Mouse (Mus musculus): ENCODE data around the gene Nlgn2. TPM values are rescaled to one million over a fixed set of nuclear protein-coding genes. Genes with fewer than 3 reads are reported as not detected.

Nlgn2 gene
- polyA plus RNA-seq, 1 experiment from 2014 or later: 4.4 TPM

- peak; percentile 57 for ATAC-seq (ENCODE audit: low read depth)
- no peak overlapping the region for H3K9ac ChIP-seq (ENCODE audit: low read length)
- no peaks in the 10 kb centered on the region for H3K27me3 ChIP-seq (ENCODE audit: control insufficient read depth, insufficient read depth, low read depth, low read length)
- H3K4me3 ChIP-seq (ENCODE audit: low read length): no peak overlapping the region
- H3K36me3 ChIP-seq (ENCODE audit: control insufficient read depth, insufficient read depth, low read length): 0 out of 2 replicates have a peak, but pooled peaks cover 4% of the 10 kb centered on the region
- no peak overlapping the region for H3K27ac ChIP-seq (ENCODE audit: low read length)
- 42% methylated on average over 7 of the region's 7 CpGs for WGBS
- no peak overlapping the region for H3K4me2 ChIP-seq (ENCODE audit: low read depth, low read length)
- no peaks in the 10 kb centered on the region for H3K9me3 ChIP-seq (ENCODE audit: control insufficient read depth, low read length)
- H3K4me1 ChIP-seq (replicated peaks; ENCODE audit: control insufficient read depth, insufficient read depth, low read length): peaks cover 6% of the 10 kb centered on the region
Observed at GRCm38 (mm10) chr11:69778985-69779384, 58.6 kb downstream of the Nlgn2 start.

GRCm38 (mm10) chr11:69778258-69778982, 59.2 kb downstream of the Nlgn2 start:
- peak; percentile 35 for ATAC-seq (ENCODE audit: low read depth)
- H3K27ac ChIP-seq (ENCODE audit: low read length): no peak overlapping the region
- H3K27me3 ChIP-seq (ENCODE audit: control insufficient read depth, insufficient read depth, low read depth, low read length): no peaks in the 10 kb centered on the region

GRCm38 (mm10) chr11:69777504-69778257, 59.9 kb downstream of the Nlgn2 start:
- Histone ChIP-seq H3K9ac (ENCODE audit: low read length) (no peak overlapping the region), H3K4me1 (replicated peaks; ENCODE audit: control insufficient read depth, insufficient read depth, low read length) (peaks cover 6% of the 10 kb centered on the region), H3K9me3 (ENCODE audit: control insufficient read depth, low read length) (no peaks in the 10 kb centered on the region), H3K27ac (ENCODE audit: low read length) (no peak overlapping the region), H3K27me3 (ENCODE audit: control insufficient read depth, insufficient read depth, low read depth, low read length) (no peaks in the 10 kb centered on the region), H3K4me3 (ENCODE audit: low read length) (no peak overlapping the region), H3K4me2 (ENCODE audit: low read depth, low read length) (no peak overlapping the region), H3K36me3 (ENCODE audit: control insufficient read depth, insufficient read depth, low read length) (0 out of 2 replicates have a peak, but pooled peaks cover 4% of the 10 kb centered on the region)
- 0 out of 2 replicates have a peak, but pooled peaks have one; percentile 23 for ATAC-seq (ENCODE audit: low read depth)
- 59% methylated on average over 26 of the region's 26 CpGs for WGBS

More at GRCm38 (mm10) chr11:69778258-69778982, 59.2 kb downstream of the Nlgn2 start:
- H3K9ac ChIP-seq (ENCODE audit: low read length): no peak overlapping the region
- H3K36me3 ChIP-seq (ENCODE audit: control insufficient read depth, insufficient read depth, low read length): 0 out of 2 replicates have a peak, but pooled peaks cover 4% of the 10 kb centered on the region
- peaks cover 6% of the 10 kb centered on the region for H3K4me1 ChIP-seq (replicated peaks; ENCODE audit: control insufficient read depth, insufficient read depth, low read length)
- no peaks in the 10 kb centered on the region for H3K9me3 ChIP-seq (ENCODE audit: control insufficient read depth, low read length)
- no peak overlapping the region for H3K4me3 ChIP-seq (ENCODE audit: low read length)
- WGBS: 65% methylated on average over 23 of the region's 23 CpGs
- no peak overlapping the region for H3K4me2 ChIP-seq (ENCODE audit: low read depth, low read length)

GRCm38 (mm10) chr11:69776488-69776887, 61.1 kb downstream of the Nlgn2 start:
- Histone ChIP-seq H3K9me3 (ENCODE audit: control insufficient read depth, low read length) (no peaks in the 10 kb centered on the region), H3K27ac (ENCODE audit: low read length) (no peak overlapping the region), H3K36me3 (ENCODE audit: control insufficient read depth, insufficient read depth, low read length) (0 out of 2 replicates have a peak, but pooled peaks cover 4% of the 10 kb centered on the region), H3K27me3 (ENCODE audit: control insufficient read depth, insufficient read depth, low read depth, low read length) (no peaks in the 10 kb centered on the region), H3K4me3 (ENCODE audit: low read length) (no peak overlapping the region), H3K4me1 (replicated peaks; ENCODE audit: control insufficient read depth, insufficient read depth, low read length) (peaks cover 6% of the 10 kb centered on the region), H3K9ac (ENCODE audit: low read length) (no peak overlapping the region), H3K4me2 (ENCODE audit: low read depth, low read length) (no peak overlapping the region)
- no peak for ATAC-seq (ENCODE audit: low read depth)
- WGBS: 79% methylated on average over 20 of the region's 20 CpGs

GRCm38 (mm10) chr11:69775716-69776115, 61.9 kb downstream of the Nlgn2 start:
- Histone ChIP-seq H3K9ac (ENCODE audit: low read length) (no peak overlapping the region), H3K4me1 (replicated peaks; ENCODE audit: control insufficient read depth, insufficient read depth, low read length) (peaks cover 6% of the 10 kb centered on the region), H3K27me3 (ENCODE audit: control insufficient read depth, insufficient read depth, low read depth, low read length) (no peaks in the 10 kb centered on the region), H3K4me3 (ENCODE audit: low read length) (no peak overlapping the region), H3K36me3 (ENCODE audit: control insufficient read depth, insufficient read depth, low read length) (0 out of 2 replicates have a peak, but pooled peaks cover 4% of the 10 kb centered on the region), H3K9me3 (ENCODE audit: control insufficient read depth, low read length) (no peaks in the 10 kb centered on the region), H3K27ac (ENCODE audit: low read length) (no peak overlapping the region), H3K4me2 (ENCODE audit: low read depth, low read length) (no peak overlapping the region)
- ATAC-seq (ENCODE audit: low read depth): no peak
- WGBS: 51% methylated on average over 10 of the region's 10 CpGs

GRCm38 (mm10) chr11:69774961-69775360, 62.6 kb downstream of the Nlgn2 start:
- Histone ChIP-seq H3K9ac (ENCODE audit: low read length) (no peak overlapping the region), H3K4me3 (ENCODE audit: low read length) (no peak overlapping the region), H3K4me2 (ENCODE audit: low read depth, low read length) (no peak overlapping the region), H3K27me3 (ENCODE audit: control insufficient read depth, insufficient read depth, low read depth, low read length) (no peaks in the 10 kb centered on the region), H3K36me3 (ENCODE audit: control insufficient read depth, insufficient read depth, low read length) (0 out of 2 replicates have a peak, but pooled peaks cover 4% of the 10 kb centered on the region), H3K27ac (ENCODE audit: low read length) (no peak overlapping the region), H3K9me3 (ENCODE audit: control insufficient read depth, low read length) (no peaks in the 10 kb centered on the region), H3K4me1 (replicated peaks; ENCODE audit: control insufficient read depth, insufficient read depth, low read length) (peaks cover 6% of the 10 kb centered on the region)
- ATAC-seq (ENCODE audit: low read depth): no peak
- WGBS: 66% methylated on average over 5 of the region's 5 CpGs

Small RNA genes lying within 50 kb of the gene (microRNA-seq; reads per million reads assigned to microRNA genes)
- not detected for gene Mir6924

Other genes starting within 250 kb of the Nlgn2 start
- 10.5 and 12.7 TPM in 2 replicates for gene Atp1b2, start 231.8 kb downstream of the Nlgn2 start, polyA plus RNA-seq (2015; fragmentation: Nextera tagmentation; extraction: Ambion mirVana)
- 0.15 TPM in 1 of 2 replicates, not detected in the other for gene Shbg, start 219.9 kb downstream of the Nlgn2 start, polyA plus RNA-seq (2015; fragmentation: Nextera tagmentation; extraction: Ambion mirVana)
- gene Sat2, start 215.8 kb downstream of the Nlgn2 start, polyA plus RNA-seq (2015; fragmentation: Nextera tagmentation; extraction: Ambion mirVana): 15.2 and 19.2 TPM in 2 replicates
- gene Fxr2, start 204.8 kb downstream of the Nlgn2 start, polyA plus RNA-seq (2015; fragmentation: Nextera tagmentation; extraction: Ambion mirVana): 22.2 and 22.6 TPM in 2 replicates
- 0.54 TPM in 1 of 2 replicates, not detected in the other for gene Sox15, start 182.5 kb downstream of the Nlgn2 start, polyA plus RNA-seq (2015; fragmentation: Nextera tagmentation; extraction: Ambion mirVana)
- 65.5 and 71.0 TPM in 2 replicates for gene Mpdu1, start 175.1 kb downstream of the Nlgn2 start, polyA plus RNA-seq (2015; fragmentation: Nextera tagmentation; extraction: Ambion mirVana)
- 19.2 and 19.4 TPM in 2 replicates for gene Cd68, start 171.6 kb downstream of the Nlgn2 start, polyA plus RNA-seq (2015; fragmentation: Nextera tagmentation; extraction: Ambion mirVana)
- 539 and 624 TPM in 2 replicates for gene Eif4a1, start 165.4 kb downstream of the Nlgn2 start, polyA plus RNA-seq (2015; fragmentation: Nextera tagmentation; extraction: Ambion mirVana)
- 69.3 and 70.6 TPM in 2 replicates for gene Senp3, start 155.7 kb downstream of the Nlgn2 start, polyA plus RNA-seq (2015; fragmentation: Nextera tagmentation; extraction: Ambion mirVana)
- 0.89 and 1.2 TPM in 2 replicates for gene Tnfsf13, start 152.0 kb downstream of the Nlgn2 start, polyA plus RNA-seq (2015; fragmentation: Nextera tagmentation; extraction: Ambion mirVana)
- 10.6 and 12.8 TPM in 2 replicates for gene Tnfsf12, start 141.9 kb downstream of the Nlgn2 start, polyA plus RNA-seq (2015; fragmentation: Nextera tagmentation; extraction: Ambion mirVana)
- gene Tnfsfm13, start 141.7 kb downstream of the Nlgn2 start, polyA plus RNA-seq (2015; fragmentation: Nextera tagmentation; extraction: Ambion mirVana): 5.0 and 5.4 TPM in 2 replicates
- 24.1 and 25.3 TPM in 2 replicates for gene Polr2a, start 79.1 kb downstream of the Nlgn2 start, polyA plus RNA-seq (2015; fragmentation: Nextera tagmentation; extraction: Ambion mirVana)
- 0.36 and 0.64 TPM in 2 replicates for gene Slc35g3, start 75.8 kb downstream of the Nlgn2 start, polyA plus RNA-seq (2015; fragmentation: Nextera tagmentation; extraction: Ambion mirVana)
- 3.5 and 4.9 TPM in 2 replicates for gene Zbtb4, start 71.9 kb downstream of the Nlgn2 start, polyA plus RNA-seq (2015; fragmentation: Nextera tagmentation; extraction: Ambion mirVana)
- 18.6 and 20.7 TPM in 2 replicates for gene Chrnb1, start 41.8 kb downstream of the Nlgn2 start, polyA plus RNA-seq (2015; fragmentation: Nextera tagmentation; extraction: Ambion mirVana)
- gene Fgf11, start 35.9 kb downstream of the Nlgn2 start, polyA plus RNA-seq (2015; fragmentation: Nextera tagmentation; extraction: Ambion mirVana): 1.0 and 1.7 TPM in 2 replicates
- 6.5 and 8.6 TPM in 2 replicates for gene Tmem102, start 32.2 kb downstream of the Nlgn2 start, polyA plus RNA-seq (2015; fragmentation: Nextera tagmentation; extraction: Ambion mirVana)
- gene Gm39566, start 22.5 kb downstream of the Nlgn2 start, polyA plus RNA-seq (2015; fragmentation: Nextera tagmentation; extraction: Ambion mirVana): not detected in 2 replicates
- gene Spem2, start 19.3 kb downstream of the Nlgn2 start, polyA plus RNA-seq (2015; fragmentation: Nextera tagmentation; extraction: Ambion mirVana): not detected in 2 replicates
- gene Spem1, start 15.6 kb downstream of the Nlgn2 start, polyA plus RNA-seq (2015; fragmentation: Nextera tagmentation; extraction: Ambion mirVana): not detected in 2 replicates
- gene Tmem256, start 730 bp upstream of the Nlgn2 start, polyA plus RNA-seq (2015; fragmentation: Nextera tagmentation; extraction: Ambion mirVana): 443 and 452 TPM in 2 replicates
- 115 and 137 TPM in 2 replicates for gene Plscr3, start 8.6 kb upstream of the Nlgn2 start, polyA plus RNA-seq (2015; fragmentation: Nextera tagmentation; extraction: Ambion mirVana)
- 10.8 and 11.8 TPM in 2 replicates for gene Tnk1, start 20.9 kb upstream of the Nlgn2 start, polyA plus RNA-seq (2015; fragmentation: Nextera tagmentation; extraction: Ambion mirVana)
- not detected in 2 replicates for gene Tmem95, start 40.2 kb upstream of the Nlgn2 start, polyA plus RNA-seq (2015; fragmentation: Nextera tagmentation; extraction: Ambion mirVana)
- gene Kctd11, start 43.6 kb upstream of the Nlgn2 start, polyA plus RNA-seq (2015; fragmentation: Nextera tagmentation; extraction: Ambion mirVana): 10.9 and 11.4 TPM in 2 replicates
- 2.1 and 3.8 TPM in 2 replicates for gene Acap1, start 57.8 kb upstream of the Nlgn2 start, polyA plus RNA-seq (2015; fragmentation: Nextera tagmentation; extraction: Ambion mirVana)
- gene 2810408A11Rik, start 63.2 kb upstream of the Nlgn2 start, polyA plus RNA-seq (2015; fragmentation: Nextera tagmentation; extraction: Ambion mirVana): 7.9 and 8.6 TPM in 2 replicates
- gene Neurl4, start 63.3 kb upstream of the Nlgn2 start, polyA plus RNA-seq (2015; fragmentation: Nextera tagmentation; extraction: Ambion mirVana): 5.7 and 6.4 TPM in 2 replicates
- 85.1 and 87.8 TPM in 2 replicates for gene Gps2, start 76.1 kb upstream of the Nlgn2 start, polyA plus RNA-seq (2015; fragmentation: Nextera tagmentation; extraction: Ambion mirVana)
- 1,390 and 1,410 TPM in 2 replicates for gene Eif5a, start 84.2 kb upstream of the Nlgn2 start, polyA plus RNA-seq (2015; fragmentation: Nextera tagmentation; extraction: Ambion mirVana)
- 2.7 and 4.9 TPM in 2 replicates for gene Ybx2, start 98.0 kb upstream of the Nlgn2 start, polyA plus RNA-seq (2015; fragmentation: Nextera tagmentation; extraction: Ambion mirVana)
- gene Slc2a4, start 110.4 kb upstream of the Nlgn2 start, polyA plus RNA-seq (2015; fragmentation: Nextera tagmentation; extraction: Ambion mirVana): 17.1 and 17.2 TPM in 2 replicates
- 172 and 202 TPM in 2 replicates for gene Cldn7, start 127.0 kb upstream of the Nlgn2 start, polyA plus RNA-seq (2015; fragmentation: Nextera tagmentation; extraction: Ambion mirVana)
- gene Ctdnep1, start 143.4 kb upstream of the Nlgn2 start, polyA plus RNA-seq (2015; fragmentation: Nextera tagmentation; extraction: Ambion mirVana): 20.6 and 23.0 TPM in 2 replicates
- gene Elp5, start 144.7 kb upstream of the Nlgn2 start, polyA plus RNA-seq (2015; fragmentation: Nextera tagmentation; extraction: Ambion mirVana): 98.4 and 99.2 TPM in 2 replicates
- gene Gabarap, start 153.4 kb upstream of the Nlgn2 start, polyA plus RNA-seq (2015; fragmentation: Nextera tagmentation; extraction: Ambion mirVana): 515 and 536 TPM in 2 replicates
- 58.1 and 59.5 TPM in 2 replicates for gene Phf23, start 158.0 kb upstream of the Nlgn2 start, polyA plus RNA-seq (2015; fragmentation: Nextera tagmentation; extraction: Ambion mirVana)
- gene Dvl2, start 162.8 kb upstream of the Nlgn2 start, polyA plus RNA-seq (2015; fragmentation: Nextera tagmentation; extraction: Ambion mirVana): 30.1 and 30.7 TPM in 2 replicates
- gene Acadvl, start 177.6 kb upstream of the Nlgn2 start, polyA plus RNA-seq (2015; fragmentation: Nextera tagmentation; extraction: Ambion mirVana): 90.0 and 92.0 TPM in 2 replicates
- 5.5 and 7.9 TPM in 2 replicates for gene Dlg4, start 179.2 kb upstream of the Nlgn2 start, polyA plus RNA-seq (2015; fragmentation: Nextera tagmentation; extraction: Ambion mirVana)
- 0.18 TPM in 1 of 2 replicates, not detected in the other for gene Asgr1, start 216.3 kb upstream of the Nlgn2 start, polyA plus RNA-seq (2015; fragmentation: Nextera tagmentation; extraction: Ambion mirVana)

Measured in lung, embryonic 16.5 days (tissue).